Mouse (Mus musculus) heart, adult 9 months (tissue): ENCODE results near the gene Vamp9.
A peak's percentile ranks its signal among the peaks of the same experiment; 100 is the strongest.

ENCODE experiments used
- DNase-seq, 2 experiments: peaks; one replicate each; pipeline ENCODE4 v3.0.0; 2022; ENCODE audit warnings: low spot score in 2 of 2

The Vamp9 gene

GRCm38 (mm10) chr5:99941776-99942502 lies 35.9 kb downstream of the Vamp9 start:
- DNase-seq = no peak

GRCm38 (mm10) chr5:99952513-99952912 lies 46.5 kb downstream of the Vamp9 start:
- DNase-seq = no peak

GRCm38 (mm10) chr5:99953883-99954282 lies 47.8 kb downstream of the Vamp9 start:
- DNase-seq = no peak

- no peak for DNase-seq
These were observed 52.6 kb downstream of the Vamp9 start for GRCm38 (mm10) chr5:99958666-99959065.

- no peak for DNase-seq
These were observed 53.3 kb downstream of the Vamp9 start for GRCm38 (mm10) chr5:99959236-99959936.

- no peak for DNase-seq
These were observed 53.9 kb downstream of the Vamp9 start for GRCm38 (mm10) chr5:99959960-99960359.

- no peak for DNase-seq
These were observed 67.9 kb downstream of the Vamp9 start for GRCm38 (mm10) chr5:99973941-99974340.

- no peak for DNase-seq
These were observed 69.0 kb downstream of the Vamp9 start for GRCm38 (mm10) chr5:99975061-99975460.

GRCm38 (mm10) chr5:99975776-99976175 lies 69.7 kb downstream of the Vamp9 start:
- DNase-seq = no peak

GRCm38 (mm10) chr5:99976334-99976955 lies 70.4 kb downstream of the Vamp9 start:
- DNase-seq = no peak

- DNase-seq = peak; percentile 78 to 80
These were observed 71.7 kb downstream of the Vamp9 start for GRCm38 (mm10) chr5:99977516-99978301.

GRCm38 (mm10) chr5:99978699-99979442 lies 72.8 kb downstream of the Vamp9 start, which contains the start of the genes Hnrnpd and 4930524J08Rik:
Gene Hnrnpd (minus strand): TSS chr5:99978938.
Gene 4930524J08Rik (plus strand): TSS chr5:99979061.
- peak; percentile 94 to 95 for DNase-seq

- DNase-seq = no peak
These were observed 77.5 kb downstream of the Vamp9 start for GRCm38 (mm10) chr5:99983452-99984061.

GRCm38 (mm10) chr5:99994166-99994565 lies 88.1 kb downstream of the Vamp9 start:
- DNase-seq = no peak

GRCm38 (mm10) chr5:99994680-99995079 lies 88.6 kb downstream of the Vamp9 start:
- no peak for DNase-seq

GRCm38 (mm10) chr5:100000048-100000447 lies 94.0 kb downstream of the Vamp9 start:
- DNase-seq = no peak

GRCm38 (mm10) chr5:100000500-100000899 lies 94.4 kb downstream of the Vamp9 start:
- DNase-seq = no peak
